Mouse (Mus musculus) heart, postnatal 0 days (tissue): ENCODE data around the gene Rgs11. TPM values are rescaled to one million over a fixed set of nuclear protein-coding genes. Genes with fewer than 3 reads are reported as not detected.
A peak's percentile ranks its signal among the peaks of the same experiment; 100 is the strongest.

Experiments
- ATAC-seq: fragments of 200-750 bp; cut with Nextera tagmentation; 2 replicates; pipeline ENCODE4 v1.8.0; 2017; ENCODE audit warnings: low read depth, moderate number of reproducible peaks, moderate library complexity; ENCODE audit not compliant: insufficient read depth
- DNase-seq: peaks from one replicate; pipeline ENCODE4 v3.0.0-alpha.2; 2016; ENCODE audit warnings: low spot score
- H3K27ac ChIP-seq: fragments of 300-500 bp; sonication (generic); 2 replicates; pipeline ENCODE4 v1.5.1; 2014; ENCODE audit warnings: low read depth, mild to moderate bottlenecking
- H3K27me3 ChIP-seq: fragments of 300-500 bp; sonication (generic); 2 replicates; pipeline ENCODE4 v1.6.1; 2014; ENCODE audit warnings: low read length, mixed read lengths; ENCODE audit not compliant: control insufficient read depth, insufficient read depth
- H3K36me3 ChIP-seq: fragments of 300-500 bp; sonication (generic); replicated peaks from 2 replicates; pipeline ENCODE4 v1.6.1; 2014; ENCODE audit warnings: low read length, mixed read lengths; ENCODE audit not compliant: control insufficient read depth, insufficient read depth
- H3K4me1 ChIP-seq: fragments of 300-500 bp; sonication (generic); 2 replicates; pipeline ENCODE4 v1.6.1; 2014; ENCODE audit warnings: antibody characterized with exemption; ENCODE audit not compliant: control insufficient read depth, insufficient read depth
- H3K4me2 ChIP-seq: fragments of 300-500 bp; sonication (generic); 2 replicates; pipeline ENCODE4 v1.6.1; 2014; ENCODE audit warnings: low read depth, mild to moderate bottlenecking, low read length, moderate library complexity
- H3K4me3 ChIP-seq: fragments of 300-500 bp; sonication (generic); 2 replicates; pipeline ENCODE4 v1.5.1; 2014; ENCODE audit warnings: low read depth, low read length
- H3K9ac ChIP-seq: fragments of 300-500 bp; sonication (generic); replicated peaks from 2 replicates; pipeline ENCODE4 v1.6.1; 2014; ENCODE audit warnings: low read depth, low read length, mixed read lengths
- H3K9me3 ChIP-seq: fragments of 300-500 bp; sonication (generic); replicated peaks from 2 replicates; pipeline ENCODE4 v1.6.1; 2016; ENCODE audit warnings: low read length; ENCODE audit not compliant: control insufficient read depth
- CTCF ChIP-seq: IDR thresholded peaks from 2 replicates; pipeline ENCODE4 v1.5.1; 2016; ENCODE audit warnings: antibody characterized with exemption, control low read depth, low read depth
- EP300 ChIP-seq: IDR thresholded peaks from 2 replicates; pipeline ENCODE4 v1.6.1; 2016; ENCODE audit warnings: antibody characterized with exemption, low read depth
- WGBS: fragments of 180-500 bp; shearing (Covaris S2); extraction: QIAGEN DNeasy Blood & Tissue Kit; methylation state at CpG from one replicate; pipeline ENCODE4 v1.1.7; 2014; 5-methylcytosine and 5-hydroxymethylcytosine counted together
- polyA plus RNA-seq: library from polyadenylated mRNA; unstranded; fragments of >200 nt; fragmentation: Nextera tagmentation; extraction: Ambion mirVana; gene quantifications from 2 replicates; pipeline ENCODE4 v1.2.1, GENCODE M21; 2015
- total RNA-seq: library from RNA; depleted of rRNA; stranded (reverse); fragments of >200 nt; gene quantifications from 2 replicates; pipeline ENCODE4 v1.2.3, GENCODE M21; 2014; ENCODE audit warnings: low replicate concordance

The Rgs11 gene
- total and polyA plus RNA-seq, 2 experiments from 2014 or later = 1.5 to 6.4 TPM

- Histone ChIP-seq H3K9ac (no peak overlapping the region), H3K36me3 (no peaks in the 10 kb centered on the region), H3K4me2 (no peak overlapping the region), H3K4me1 (peaks cover 13% of the 10 kb centered on the region), H3K9me3 (no peaks in the 10 kb centered on the region), H3K27me3 (no peaks in the 10 kb centered on the region), H3K4me3 (no peak overlapping the region), H3K27ac (no peak overlapping the region)
- WGBS = 57% methylated on average over 6 of the region's 6 CpGs
- TF ChIP-seq EP300 (no peak), CTCF (no peak)
- DNase-seq (no peak), ATAC-seq (no peak)
Measured at GRCm38 (mm10) chr17:26240120-26240790, 37.5 kb downstream of the Rgs11 start.

GRCm38 (mm10) chr17:26240990-26241389 is 38.2 kb downstream of the Rgs11 start:
- ATAC-seq (no peak), DNase-seq (no peak)
- no peaks in the 10 kb centered on the region for H3K9me3 ChIP-seq
- H3K27ac ChIP-seq = no peak overlapping the region
- no peak overlapping the region for H3K4me2 ChIP-seq
- H3K4me3 ChIP-seq = no peak overlapping the region
- no peaks in the 10 kb centered on the region for H3K36me3 ChIP-seq
- no peak overlapping the region for H3K9ac ChIP-seq
- peaks cover 13% of the 10 kb centered on the region for H3K4me1 ChIP-seq
- no peak for TF ChIP-seq EP300
- TF ChIP-seq CTCF = no peak
- WGBS = 67% methylated on average over 6 of the region's 6 CpGs
- H3K27me3 ChIP-seq = no peaks in the 10 kb centered on the region

- Histone ChIP-seq H3K9ac (peak overlapping the region; percentile 39), H3K27me3 (no peaks in the 10 kb centered on the region), H3K4me1 (peaks cover 13% of the 10 kb centered on the region), H3K36me3 (no peaks in the 10 kb centered on the region), H3K9me3 (no peaks in the 10 kb centered on the region), H3K4me2 (peak overlapping the region; percentile 63), H3K27ac (peak overlapping the region; percentile 81), H3K4me3 (peak overlapping the region; percentile 58)
- TF ChIP-seq EP300 (no peak), CTCF (peak; percentile 41)
- ATAC-seq = peak; percentile 73
- WGBS = under 1% methylated on average over 32 of the region's 32 CpGs
- DNase-seq = peak; percentile 64
Measured at GRCm38 (mm10) chr17:26243471-26244100, 40.8 kb downstream of the Rgs11 start.

- peak within 1 kb of the TSS; percentile 39 for H3K9ac ChIP-seq
- H3K27me3 ChIP-seq = no peaks in the 10 kb centered on the region
- peak within 1 kb of the TSS; percentile 63 for H3K4me2 ChIP-seq
- peak; percentile 97 for ATAC-seq
- DNase-seq = peak; percentile 98
- peaks cover 13% of the 10 kb centered on the region for H3K4me1 ChIP-seq
- TF ChIP-seq EP300 (no peak), CTCF (0 out of 2 replicates have a peak, but pooled peaks have one; percentile 23)
- WGBS = 8% methylated on average over 24 of the region's 33 CpGs
- H3K4me3 ChIP-seq = peak within 1 kb of the TSS; percentile 58
- H3K36me3 ChIP-seq = no peaks in the 10 kb centered on the region
- no peaks in the 10 kb centered on the region for H3K9me3 ChIP-seq
- H3K27ac ChIP-seq = peak within 1 kb of the TSS; percentile 85
Measured at GRCm38 (mm10) chr17:26244101-26244841, 41.5 kb downstream of the Rgs11 start, which contains the start of gene Fam234a. TSS of gene Fam234a (minus strand) at chr17:26244242.

GRCm38 (mm10) chr17:26251886-26252538 is 49.3 kb downstream of the Rgs11 start:
- peaks cover 12% of the 10 kb centered on the region for H3K4me1 ChIP-seq
- peaks cover 13% of the 10 kb centered on the region for H3K36me3 ChIP-seq
- peak overlapping the region; percentile 99 for H3K27ac ChIP-seq
- H3K27me3 ChIP-seq = no peaks in the 10 kb centered on the region
- no peak for TF ChIP-seq EP300
- no peak for TF ChIP-seq CTCF
- ATAC-seq (no peak), DNase-seq (no peak)
- peak overlapping the region; percentile 98; the same call in 1 of the 2 replicates for H3K9ac ChIP-seq
- peak overlapping the region; percentile 96 for H3K4me3 ChIP-seq
- peak overlapping the region; percentile 94 for H3K4me2 ChIP-seq
- 58% methylated on average over 4 of the region's 4 CpGs for WGBS
- no peaks in the 10 kb centered on the region for H3K9me3 ChIP-seq
